Mouse (Mus musculus): Measurements from ENCODE around the gene Med27.
A peak's percentile ranks its signal among the peaks of the same experiment; 100 is the strongest.
"Not testable (repeated sequence)": the region's sequence is repeated elsewhere in the genome, so short reads cannot be mapped to it uniquely, and the experiment has no call there.

The Med27 gene

DNA sequence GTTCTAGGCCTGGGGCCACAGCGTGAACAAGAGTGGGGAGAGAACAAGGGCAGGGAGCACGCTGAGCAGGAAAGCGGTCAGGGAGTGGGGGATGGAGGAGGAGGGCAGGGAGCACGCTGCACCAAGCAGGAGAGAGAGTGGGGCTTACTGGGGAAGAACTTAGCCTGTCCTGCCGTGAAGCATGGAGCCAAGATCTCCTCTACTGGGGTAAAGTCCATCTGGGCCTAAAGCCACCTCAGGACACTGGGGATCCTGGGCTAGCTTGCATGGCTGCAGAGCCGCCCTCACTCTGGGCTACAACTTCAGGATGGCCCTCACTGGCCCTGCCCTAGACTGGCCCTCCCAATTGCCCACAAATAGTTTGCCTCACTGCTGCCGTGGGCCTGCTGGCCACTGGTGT, 174.9 kb downstream of the Med27 start:
- DNase-seq (ENCODE audit: low spot score) = no peak

DNA sequence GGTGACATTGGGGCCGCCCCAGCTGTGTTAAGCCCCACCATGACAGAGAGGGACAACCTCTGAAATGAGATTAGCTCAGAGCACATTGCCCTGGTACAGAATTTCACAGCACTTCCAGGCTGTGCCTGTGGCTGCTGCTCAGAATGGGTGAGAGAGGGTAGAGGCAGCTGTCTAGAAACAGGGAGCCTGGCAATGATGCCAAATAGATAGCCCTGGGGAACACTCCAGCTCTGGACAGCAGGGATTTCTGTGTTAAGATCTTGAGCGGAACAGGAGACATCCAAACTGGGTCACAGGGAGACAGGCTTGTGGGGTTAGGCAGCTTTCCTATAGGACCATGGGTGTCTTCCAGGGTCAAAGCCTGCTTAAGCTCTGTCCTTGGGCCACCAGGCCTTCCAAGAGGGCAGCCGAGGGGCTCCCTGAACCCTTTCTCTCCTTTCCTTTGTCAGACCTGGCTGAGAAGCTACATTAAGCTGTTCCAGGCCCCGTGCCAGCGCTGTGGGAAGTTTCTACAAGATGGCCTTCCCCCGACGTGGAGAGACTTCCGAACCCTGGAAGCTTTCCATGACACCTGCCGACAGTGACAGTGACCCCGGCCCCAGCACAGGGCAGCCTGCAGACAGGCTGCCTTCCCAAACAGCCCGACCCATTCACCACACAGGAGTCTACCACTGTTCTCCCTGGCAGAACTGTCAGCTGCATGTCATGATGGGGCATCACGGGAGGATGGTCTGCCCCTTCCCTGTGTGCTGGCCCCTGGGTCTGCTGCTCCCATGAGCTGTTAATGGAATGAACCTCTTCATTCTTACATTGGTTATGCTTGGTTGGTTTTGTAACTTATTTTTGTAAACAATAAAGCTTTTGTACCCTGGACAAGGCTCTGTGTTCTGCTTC, 177.5 kb downstream of the Med27 start:
- DNase-seq (ENCODE audit: low spot score) = no peak

DNA sequence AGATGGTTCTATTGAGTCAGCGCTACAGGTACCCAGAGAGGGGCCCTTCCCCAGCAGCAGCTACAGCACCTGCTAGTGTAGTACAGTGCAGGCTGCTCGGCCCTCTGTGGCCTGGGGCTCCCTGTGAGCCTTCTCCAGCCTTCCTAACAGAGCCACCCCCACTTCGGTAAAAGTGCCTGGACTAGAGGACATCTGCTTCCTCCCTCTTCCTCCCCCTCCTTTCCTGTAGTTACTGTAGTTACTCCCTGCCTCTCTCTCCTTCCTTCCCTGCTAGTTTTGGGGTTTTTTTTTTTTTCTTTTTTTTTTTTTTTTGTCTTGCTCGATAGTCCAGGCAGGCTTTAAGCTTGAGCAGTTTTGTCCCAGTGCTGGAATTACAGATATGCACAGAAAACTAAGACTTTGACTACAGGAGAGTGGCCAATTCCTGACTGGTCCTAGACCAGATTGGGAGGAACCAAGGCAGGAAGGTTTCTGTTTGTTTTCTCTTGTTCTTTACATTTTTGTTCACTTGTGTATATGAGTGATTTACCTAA, 178.7 kb downstream of the Med27 start:
- DNase-seq (ENCODE audit: low spot score) = no peak

DNA sequence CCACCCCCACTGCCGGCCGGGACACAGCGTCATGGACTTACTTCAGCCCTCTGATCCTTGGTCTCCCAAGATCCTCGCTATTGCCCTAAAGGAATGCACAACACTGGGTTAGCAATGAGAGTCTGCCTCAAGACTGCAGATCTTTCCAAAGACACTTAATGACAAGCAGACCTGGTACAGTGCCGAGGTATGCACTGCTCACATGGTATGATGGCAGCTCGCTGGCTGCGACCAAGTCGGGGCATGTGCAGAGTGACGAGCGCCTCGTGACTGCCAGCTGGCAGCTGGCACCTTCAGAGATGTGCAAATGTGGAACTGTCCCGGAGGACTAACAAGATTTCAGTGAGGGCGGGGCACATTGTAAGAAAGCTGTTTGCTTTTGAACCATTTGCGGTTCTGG, 179.6 kb downstream of the Med27 start:
- peak; percentile 23 for DNase-seq (ENCODE audit: low spot score)

DNA sequence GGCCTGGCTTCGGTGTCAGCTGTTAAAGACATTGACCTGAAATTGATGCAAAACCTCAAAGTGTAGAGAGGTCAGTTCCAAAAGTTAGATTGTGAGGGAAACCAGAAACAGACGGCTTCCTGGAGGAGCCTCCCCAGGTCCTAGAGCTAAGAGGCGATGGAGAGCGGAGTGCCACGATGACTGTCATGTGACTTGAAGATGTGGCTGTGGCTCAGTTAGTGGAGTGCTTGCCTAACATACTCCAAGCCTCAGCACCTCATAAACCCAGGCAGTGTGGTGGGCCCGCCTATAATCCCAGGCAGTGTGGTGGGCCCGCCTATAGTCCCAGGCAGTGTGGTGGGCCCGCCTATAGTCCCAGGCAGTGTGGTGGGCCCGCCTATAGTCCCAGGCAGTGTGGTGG, 180.9 kb downstream of the Med27 start:
- DNase-seq (ENCODE audit: low spot score) = not testable (repeated sequence)

DNA sequence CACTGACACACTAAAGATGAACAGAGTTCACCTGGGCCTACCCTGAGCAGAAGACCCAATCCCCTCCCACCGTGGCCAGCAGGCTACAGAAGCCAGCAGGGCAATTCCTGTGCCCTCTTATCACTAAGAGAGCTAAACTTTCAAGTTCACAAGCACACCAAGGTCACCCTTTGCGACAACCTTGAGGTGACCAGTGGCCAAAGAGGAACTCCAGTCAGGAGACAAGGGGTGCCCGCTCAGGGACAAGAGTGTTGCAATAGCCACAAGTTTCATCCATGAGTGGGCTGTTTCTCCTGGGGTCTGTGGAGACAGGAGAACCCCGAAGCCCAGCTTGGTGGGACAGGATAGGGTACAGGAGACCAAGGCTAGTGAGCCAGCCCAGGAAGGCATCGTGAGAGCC, 182.2 kb downstream of the Med27 start:
- no peak for DNase-seq (ENCODE audit: low spot score)

DNA sequence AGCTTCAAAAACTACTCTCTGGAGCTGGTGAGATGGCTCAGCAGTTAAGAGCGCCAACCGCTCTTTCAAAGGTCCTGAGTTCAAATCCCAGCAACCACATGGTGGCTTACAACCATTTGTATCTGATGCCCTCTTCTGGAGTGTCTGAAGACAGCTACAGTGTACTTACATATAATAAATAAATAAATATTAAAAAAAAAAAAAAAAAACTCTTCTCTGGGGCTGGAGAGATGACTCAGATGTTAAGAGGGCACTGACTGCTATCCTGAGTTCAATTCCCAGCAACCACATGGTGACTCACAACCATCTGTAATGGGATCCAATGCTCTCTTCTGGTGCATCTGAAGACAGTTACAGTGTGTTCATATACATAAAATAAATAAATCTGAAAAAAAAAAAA, 183.2 kb downstream of the Med27 start:
- DNase-seq (ENCODE audit: low spot score) = not testable (repeated sequence)

DNA sequence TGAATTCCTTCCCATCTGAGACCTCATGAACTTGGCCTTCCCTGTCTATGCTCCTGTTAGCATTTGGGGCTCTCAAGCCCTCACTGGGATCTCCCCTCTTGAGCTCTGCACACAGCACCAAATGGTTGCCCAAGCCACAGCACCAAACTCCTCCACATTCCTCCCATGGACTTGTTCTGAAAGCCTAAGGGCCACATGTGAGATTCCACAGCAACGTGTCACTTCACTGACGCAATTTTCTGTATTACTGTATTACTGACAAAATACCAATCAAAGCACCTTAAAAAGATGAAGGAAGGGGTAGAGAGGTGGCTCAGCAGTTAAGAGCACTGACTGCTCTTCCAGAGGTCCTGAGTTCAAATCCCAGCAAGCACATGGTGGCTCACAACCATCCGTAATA, 185.6 kb downstream of the Med27 start:
- no peak for DNase-seq (ENCODE audit: low spot score)

DNA sequence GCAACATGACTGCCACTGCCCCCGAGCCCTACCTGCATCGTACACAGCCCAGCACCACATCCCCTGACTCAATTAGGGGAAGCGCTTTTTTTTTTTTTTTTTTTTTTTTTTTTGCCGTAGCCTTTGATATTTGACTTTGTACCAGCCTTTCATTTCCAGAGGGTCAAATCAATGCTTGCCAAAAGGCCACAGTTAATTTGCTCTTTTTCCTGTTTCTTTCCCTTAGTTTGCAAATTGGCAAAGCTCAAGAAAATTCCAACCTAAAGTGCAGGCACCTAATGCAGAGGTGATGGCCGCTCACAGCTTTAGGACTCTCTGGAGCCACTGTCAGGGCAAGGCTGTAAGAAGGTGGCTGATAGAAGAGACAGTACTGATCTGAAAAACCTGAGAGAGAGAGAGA, 186.3 kb downstream of the Med27 start:
- DNase-seq (ENCODE audit: low spot score) = no peak

DNA sequence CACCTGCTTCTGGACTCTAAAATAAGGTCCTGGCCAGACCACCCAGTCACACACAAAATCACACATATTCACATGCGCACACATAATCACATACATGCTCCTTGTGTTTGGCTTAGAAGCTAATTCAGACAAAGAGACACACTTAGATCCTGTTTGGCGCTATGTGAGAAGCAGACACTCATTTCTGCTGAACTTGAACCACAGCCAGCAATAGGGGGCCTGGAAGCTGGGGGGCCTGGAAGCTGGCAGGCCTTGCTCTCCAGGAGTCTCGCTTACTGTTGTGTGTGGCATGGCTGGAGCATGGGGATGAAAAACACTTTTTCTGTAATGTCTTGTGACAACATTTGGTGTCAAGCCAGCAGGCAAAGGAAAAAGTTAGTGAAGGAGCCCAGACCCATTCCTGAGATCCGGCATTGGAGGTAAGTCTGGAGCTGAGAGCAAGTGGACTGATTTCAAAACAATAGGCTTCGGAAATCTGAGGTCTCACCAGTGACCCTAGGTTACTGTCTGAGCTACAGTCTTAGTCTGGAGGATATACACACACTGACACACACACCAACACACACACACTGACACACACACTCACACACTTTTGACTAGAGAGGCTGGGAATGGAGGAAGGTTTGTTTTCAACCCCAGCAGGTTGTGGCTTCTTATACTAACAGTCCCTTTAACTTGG, 189.1 kb downstream of the Med27 start:
- no peak for DNase-seq (ENCODE audit: low spot score)

DNA sequence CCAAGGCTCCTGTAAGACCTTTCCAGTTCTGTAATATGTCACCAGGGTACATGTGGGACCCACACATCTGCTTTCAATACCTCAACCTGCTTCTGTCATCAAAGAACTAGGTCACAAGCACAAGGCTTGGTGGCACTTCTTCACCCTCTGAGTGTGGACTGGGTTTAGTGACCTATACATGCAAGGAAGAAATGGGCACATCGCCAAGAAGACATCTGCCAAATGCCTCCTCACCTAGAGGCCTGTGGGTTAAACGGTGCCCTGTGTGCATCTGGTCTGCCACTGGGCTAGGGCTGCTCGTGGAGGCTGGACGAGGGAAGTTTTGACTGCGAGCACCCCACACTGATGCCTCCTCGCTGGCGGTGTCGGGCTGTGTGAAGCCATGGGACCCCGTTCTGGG, 189.9 kb downstream of the Med27 start:
- DNase-seq (ENCODE audit: low spot score) = no peak

DNA sequence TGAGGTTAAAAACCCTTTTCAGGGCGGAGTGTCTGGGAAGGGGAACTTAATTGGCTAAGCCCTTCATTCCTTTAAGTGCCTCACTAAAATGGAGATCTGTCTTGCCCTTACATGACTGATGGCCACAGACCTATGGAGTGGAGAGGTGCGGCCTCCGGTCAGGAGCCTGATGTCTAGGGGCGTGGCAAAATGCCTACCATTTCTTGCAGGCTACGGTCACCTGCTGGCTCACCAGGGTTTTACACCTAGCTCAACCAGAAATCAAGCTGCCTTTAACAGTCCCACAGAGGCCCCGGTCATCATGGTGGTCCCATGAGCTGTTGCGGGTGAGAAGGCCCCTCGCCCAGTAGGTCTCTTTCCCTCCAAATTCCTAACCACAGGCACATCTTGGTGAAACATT, 190.7 kb downstream of the Med27 start:
- DNase-seq (ENCODE audit: low spot score) = no peak

DNA sequence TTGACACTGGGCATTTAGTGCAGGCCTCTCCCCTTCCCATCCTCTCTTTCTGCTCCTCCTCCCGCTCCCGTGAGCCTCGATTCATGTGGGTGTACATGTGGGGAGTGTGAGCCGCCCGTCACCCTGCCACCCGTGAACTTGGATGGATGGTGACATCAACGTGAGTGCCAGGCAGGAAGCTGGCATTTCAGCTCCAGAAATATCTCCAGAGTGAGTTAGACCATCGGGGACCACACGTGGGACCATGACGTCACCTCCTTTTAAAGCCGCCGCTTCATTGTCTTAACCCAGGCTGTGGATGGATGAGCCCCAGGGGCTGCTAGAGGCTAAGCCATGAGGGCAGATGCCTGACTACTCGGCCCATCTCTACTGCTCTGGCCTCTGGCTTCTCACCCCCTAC, 195.4 kb downstream of the Med27 start:
- no peak for DNase-seq (ENCODE audit: low spot score)

DNA sequence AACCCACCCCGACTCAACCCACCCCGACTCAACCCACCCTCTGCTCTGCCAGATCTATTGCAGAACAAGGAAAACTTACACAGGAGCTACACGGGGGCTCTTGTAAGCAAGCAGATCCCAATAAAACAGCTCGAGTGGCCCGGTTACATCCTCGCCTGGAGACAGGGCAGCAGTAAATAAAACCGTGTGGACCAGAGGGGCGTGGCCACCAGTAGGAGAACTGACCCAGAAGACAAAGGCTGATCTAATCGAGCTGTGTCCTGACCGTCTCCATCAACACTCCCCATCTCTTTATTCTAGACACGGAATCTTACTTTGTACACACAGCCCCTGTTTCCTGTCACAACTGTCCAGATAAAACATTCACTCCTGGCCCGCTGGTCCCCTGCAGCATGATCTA, 200.0 kb downstream of the Med27 start:
- no peak for DNase-seq (ENCODE audit: low spot score)

DNA sequence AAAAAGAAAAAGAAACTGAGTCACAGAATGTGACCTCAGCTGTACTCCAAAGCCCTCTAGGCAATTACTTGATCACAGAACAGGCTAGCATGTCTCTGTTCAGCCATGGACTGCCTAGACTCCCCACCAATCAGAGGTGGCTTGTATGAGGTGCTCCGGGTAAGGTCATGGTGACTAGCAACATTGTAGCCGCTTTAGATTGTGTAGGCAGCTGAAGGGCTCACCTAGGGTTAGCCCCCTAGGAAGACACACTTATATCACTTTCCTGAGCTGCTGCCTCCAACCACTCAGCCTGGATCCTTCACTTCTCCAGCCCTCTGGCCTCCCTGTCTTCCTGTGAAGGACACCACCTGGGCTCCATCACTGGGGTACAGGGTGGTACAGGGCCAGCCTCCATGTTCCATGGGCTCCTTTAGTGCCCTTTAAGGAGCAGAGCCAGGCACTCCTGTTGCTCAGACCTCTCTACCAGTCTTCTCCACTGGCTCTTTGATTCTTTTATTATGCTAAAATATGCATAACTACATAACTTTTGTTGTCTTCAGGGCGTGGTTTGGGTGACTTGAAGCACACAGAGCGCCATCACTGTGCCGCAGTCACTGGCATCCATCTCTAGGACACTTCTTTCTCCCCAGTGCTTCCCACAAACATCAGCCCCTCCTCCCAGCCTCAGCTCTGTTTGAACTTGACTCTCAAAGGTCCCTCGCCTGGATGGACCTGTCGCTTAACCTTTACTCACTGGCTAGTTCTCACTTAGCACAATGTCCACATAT, 205.4 kb downstream of the Med27 start:
- DNase-seq (ENCODE audit: low spot score) = no peak

DNA sequence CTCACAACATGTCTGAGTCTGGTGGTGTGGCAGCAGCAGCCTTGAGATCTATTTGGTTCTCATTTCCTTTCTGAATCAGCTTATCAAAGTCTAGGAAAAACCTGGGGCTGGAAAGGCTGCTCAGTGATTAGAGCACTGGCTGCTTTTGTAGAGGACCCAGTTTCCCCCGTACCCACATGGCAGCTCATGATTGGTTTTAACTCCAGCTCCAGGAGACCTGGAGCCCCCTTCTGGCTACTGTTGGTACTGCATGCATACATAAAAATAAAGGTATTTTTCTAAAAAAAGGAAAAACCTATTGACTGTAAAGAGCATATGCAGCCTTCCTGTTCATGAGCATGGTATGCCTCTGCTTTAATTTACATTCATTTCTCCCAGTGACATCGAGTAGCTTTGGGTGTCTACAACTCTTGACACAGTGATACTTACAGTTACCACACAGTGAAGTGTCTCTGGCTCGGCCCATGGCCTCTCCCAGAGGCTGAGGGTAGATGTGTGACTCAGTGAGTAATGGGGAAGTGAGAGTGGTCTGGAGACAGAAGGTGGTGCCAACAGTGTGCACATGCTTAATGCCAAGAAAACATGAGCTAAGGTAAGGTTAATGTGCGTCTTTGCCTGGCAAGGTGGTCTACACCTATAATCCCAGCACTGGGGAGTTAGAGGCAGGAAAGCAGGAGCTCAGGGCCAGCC, 207.5 kb downstream of the Med27 start:
- DNase-seq (ENCODE audit: low spot score) = peak; percentile 39

DNA sequence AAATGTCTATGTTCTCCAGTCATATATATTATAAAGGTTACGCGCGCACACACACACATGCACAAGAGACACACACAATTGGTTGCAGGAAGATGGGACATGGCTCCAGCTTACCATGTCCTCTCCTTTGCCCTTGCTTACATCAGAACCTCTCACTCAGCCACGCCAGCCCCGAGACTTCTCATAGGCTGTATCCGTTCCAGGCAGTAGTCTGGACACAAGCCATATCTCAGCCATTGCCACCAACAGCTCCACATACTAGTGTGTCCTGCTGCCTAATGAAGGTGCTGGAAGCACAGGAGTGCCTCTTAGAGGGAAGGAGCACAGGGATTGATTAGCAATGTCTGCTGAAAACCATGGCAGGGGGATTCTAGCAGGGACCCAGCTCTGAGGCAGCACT, 211.9 kb downstream of the Med27 start:
- DNase-seq (ENCODE audit: low spot score) = no peak

DNA sequence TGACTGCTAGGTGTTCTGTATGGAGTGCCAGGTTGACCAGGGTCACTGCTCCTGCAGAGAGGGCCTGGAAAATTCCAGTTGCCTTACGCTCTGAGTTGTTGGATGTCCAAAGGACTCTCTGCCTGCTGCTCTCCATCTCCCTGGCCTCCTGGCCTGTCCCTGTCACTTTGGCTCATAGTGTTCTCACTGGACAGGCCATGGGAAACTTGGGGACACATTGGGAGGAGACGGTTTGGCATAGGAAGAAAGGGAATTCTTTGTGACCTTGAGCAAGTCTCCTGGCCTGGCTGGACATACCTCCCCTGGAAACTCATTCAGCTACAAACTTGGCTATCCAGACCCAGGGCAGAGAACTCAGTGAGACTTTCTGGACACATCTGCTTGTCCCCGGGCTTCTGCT, 213.3 kb downstream of the Med27 start:
- DNase-seq (ENCODE audit: low spot score) = no peak

DNA sequence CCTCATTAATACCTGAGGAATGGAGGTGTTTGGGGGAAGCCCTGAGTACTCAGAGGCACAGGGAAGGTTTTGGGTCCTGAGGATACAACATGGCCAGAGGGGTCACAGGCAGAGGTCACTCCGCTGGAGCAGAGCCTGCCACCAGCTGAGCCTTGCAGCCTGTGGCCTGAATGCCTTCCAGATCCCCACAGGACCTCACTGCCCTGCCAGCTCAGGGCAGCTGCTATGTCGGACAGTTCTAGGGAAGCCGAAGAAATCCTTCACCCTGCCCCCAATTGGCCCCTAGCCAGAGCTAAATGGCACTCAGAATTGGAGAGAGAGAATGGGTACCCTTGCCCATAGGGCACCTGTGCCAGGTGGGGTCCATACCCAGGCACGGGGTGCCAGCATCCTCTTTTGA, 214.8 kb downstream of the Med27 start:
- no peak for DNase-seq (ENCODE audit: low spot score)

DNA sequence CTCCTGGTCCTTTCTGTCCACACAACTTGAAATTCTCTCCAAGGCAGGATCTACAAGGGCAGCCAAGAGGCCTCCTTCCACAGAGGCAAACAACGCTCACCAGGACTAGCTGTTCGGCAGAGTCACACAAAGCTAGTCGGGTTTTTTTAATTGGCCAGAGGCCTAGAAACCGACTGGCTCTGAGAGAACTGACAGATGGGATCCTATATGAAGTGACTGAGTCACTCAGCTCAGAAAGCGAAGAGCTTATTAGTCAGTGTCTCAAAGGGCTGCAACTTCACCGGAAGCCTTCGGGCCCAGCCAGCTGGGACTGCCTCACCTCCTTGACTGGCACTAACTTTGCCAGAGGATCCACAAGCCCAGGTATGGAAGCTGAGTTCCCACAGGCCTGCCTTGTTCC, 217.4 kb downstream of the Med27 start:
- no peak for DNase-seq (ENCODE audit: low spot score)

DNA sequence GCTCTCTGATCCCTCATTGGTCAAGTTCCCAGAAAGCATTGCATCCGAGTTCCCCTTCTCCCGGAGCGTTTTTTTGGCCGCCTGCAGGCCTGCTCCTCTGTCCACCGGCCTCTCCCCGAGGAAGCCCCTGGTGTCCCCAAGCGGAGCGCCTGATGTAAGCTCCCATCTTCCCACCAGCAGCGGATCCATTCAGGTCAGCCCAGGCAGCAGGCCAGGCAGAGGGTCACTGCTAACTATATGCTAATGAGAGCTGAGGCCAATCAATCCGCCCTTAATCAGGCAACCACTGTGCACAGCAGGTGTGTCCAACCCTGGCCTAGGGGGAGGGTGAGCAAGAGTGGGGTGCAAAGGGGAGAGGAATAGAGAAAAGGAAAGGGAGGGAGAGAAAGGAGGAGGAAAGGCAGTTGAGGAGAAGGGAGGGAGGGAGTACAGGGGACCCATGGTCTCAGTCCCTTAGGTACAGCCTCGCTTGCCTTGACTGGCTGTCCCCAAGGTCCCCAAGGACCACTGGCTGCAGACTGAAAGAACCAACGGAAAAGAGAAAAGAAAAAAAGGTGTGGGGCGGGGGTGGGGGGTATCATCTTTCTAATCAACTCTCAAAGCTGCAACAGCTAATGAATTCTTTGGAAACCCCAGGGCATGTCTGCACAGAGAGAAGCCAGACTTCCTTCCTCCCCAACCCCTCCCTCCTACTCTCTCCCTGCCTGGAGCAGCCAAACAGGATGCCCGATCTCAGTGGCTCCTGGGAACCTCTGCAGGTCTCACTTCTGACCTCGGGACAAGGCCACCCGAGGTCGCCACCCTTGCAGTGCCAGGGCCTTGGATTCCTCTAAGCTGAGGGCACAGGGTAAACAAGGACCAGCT, 219.2 kb downstream of the Med27 start:
- DNase-seq (ENCODE audit: low spot score) = no peak
